Mouse (Mus musculus) frontal cortex, postnatal 10 days (tissue): ENCODE measurements around the gene Il20.

Experiments used
- DNase-seq, 2 experiments: peaks; one replicate each; pipeline ENCODE4 v3.0.0; 2022; ENCODE audit warnings: low spot score in 2 of 2, mixed read lengths in 1 of 2

Il20 gene

DNA sequence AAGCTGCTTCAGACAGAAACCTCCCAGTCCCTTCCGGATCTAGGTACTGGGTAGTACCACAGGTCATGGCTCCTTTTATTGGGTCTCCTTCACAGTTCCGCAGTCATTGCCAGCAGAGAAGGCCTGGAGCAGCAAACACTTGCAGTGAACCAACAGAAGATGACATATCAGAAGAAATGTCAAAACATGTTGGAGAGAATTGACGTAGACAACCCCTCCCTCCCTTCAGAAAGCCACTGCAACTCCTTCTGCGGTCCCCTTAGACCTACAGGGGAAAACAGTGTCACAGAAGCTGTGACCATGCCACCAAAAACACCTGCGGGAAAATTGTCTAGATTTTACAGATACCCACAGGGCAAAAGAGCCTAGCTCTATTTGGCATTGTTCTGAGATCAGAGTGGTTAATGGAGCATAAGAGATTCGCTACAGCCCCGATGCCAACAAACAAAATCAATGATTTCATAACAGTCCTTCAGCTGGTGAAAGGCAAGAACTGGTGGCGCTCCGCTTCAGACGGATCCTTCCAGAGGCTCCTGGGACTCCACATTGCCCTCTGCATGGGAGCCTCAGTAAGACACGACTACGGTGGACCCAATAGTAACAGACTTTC lies at the start of gene Il20:
Gene Il20, minus strand, starts transcription at position 51 of the 610 bp plus-strand sequence.
- no peak for DNase-seq

DNA sequence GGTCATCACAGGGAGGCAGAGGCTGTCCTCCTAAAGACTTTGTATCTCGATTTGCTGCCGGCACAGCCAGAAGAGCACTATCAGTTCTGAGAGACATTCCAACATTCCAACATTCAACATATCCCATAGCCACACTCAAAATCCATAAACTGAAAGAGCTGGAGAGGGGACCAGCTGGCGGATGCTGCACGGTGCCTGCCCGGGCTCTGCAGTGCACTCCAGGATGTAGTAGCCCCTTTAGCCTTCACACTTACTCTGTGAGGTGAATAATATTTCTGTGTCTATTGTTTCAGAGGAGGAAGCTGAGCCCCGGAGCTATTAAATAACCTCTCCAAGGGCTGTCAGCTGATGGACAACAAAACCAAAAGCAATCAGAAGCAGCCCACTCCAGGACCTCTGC lies 35.7 kb upstream of the Il20 start:
- DNase-seq: no peak

DNA sequence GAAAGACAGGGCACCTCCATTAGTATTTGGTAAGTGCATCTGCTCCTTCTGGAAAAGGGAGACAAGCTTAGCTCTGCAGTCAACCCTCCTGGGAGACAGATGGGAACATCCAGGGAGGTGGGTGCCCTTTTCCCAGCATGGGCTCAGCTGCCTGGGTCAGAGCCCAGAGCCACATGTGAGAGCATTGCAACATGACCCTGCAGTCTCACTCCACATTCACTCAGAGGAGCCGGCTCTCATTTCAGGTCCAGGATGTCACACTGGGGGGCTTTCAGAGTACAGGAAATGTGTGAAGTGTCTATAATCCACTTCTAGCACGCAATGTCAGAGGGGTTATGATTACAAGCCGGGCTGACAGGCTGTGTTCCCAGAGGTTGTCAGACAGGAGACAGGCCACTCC lies 30.6 kb upstream of the Il20 start:
- no peak for DNase-seq

DNA sequence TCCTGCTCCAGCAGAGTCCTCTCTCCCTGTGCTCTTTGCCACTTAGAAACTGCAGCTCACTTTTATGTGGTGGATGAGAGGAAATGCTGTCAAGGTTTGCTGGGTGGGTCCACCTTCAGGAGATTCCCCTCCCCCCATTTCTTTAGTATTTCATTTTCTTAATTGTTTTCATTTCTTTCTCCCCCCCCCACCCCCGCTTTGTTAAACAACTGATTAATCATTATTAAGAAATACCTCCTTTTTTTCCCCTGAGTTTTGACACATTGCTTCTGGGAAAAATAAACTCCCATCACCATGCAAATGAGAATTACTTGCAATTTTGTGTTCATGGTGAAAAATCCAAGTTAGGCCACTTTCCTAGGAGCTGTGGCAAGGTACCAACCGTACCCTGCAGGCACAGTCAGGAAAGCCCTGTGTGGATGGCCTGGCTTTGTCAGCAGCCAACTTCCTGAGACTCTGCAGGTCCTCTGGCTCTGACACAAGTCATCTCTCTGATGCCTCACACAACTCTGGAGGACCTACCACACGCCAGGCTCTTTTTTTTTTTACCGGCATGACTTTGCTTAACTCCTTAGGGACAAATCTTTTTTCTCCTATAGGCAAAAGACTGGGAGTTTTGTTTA lies 28.9 kb upstream of the Il20 start, which contains the start of gene Il19:
Gene Il19, minus strand, starts transcription at position 51 of the 623 bp plus-strand sequence.
- no peak for DNase-seq

DNA sequence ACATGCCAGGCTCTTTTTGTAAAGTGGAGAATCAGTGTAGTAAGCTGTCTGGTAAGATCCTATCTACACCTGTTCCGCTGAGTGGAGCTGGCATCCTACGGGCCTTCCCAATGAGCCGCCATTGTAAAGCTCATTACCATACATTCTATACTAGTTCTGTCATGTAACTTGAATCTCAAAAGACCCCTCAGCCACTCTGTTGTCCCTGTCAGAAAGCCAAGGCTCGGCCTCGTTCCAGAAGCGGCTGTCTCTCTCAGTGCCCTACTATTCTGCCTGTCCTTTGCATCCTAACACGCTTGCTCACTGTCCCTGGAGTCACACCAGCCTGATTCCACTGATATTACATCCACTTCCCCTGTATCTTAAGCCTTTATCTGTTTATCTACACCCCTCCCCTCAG lies 26.9 kb upstream of the Il20 start:
- no peak for DNase-seq

DNA sequence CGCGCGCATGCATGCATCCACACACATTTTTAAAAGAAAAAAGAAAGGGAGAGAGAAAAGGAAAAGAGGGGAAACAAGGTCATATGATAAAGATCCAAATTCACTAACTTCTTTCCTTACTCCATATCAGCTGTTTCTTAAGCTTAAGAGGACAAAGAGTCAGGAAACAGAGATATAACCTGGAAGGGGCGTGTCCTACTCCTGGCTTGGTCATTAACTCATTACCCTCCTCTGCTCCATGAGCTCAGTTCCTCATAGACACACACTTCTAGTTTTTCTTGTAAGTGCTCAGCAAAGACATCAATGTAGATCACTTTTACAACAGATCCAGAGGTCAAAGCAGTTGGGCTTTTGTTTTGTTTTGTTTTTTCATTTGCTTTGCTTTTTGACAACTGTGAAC lies 25.9 kb upstream of the Il20 start:
- DNase-seq: no peak

DNA sequence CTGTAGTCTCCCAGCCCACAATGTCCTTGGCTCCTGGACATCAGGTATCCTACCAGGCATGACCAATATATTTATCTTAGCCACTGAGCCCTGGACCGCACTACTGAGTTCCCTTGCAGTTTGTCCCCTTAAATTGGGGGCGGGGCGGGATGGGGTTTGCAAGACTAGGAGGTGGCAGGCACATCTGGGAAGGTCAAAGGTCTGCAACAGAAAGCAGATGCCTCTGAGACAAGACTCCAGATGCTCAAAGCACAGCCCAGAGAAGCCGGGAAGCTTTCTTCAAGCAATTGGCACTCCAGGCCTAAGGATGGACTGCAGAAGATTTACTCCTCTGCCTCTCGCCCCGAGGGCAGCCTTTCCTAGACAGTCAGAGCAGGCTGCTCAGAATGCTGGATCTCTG lies 25.1 kb upstream of the Il20 start:
- no peak for DNase-seq

DNA sequence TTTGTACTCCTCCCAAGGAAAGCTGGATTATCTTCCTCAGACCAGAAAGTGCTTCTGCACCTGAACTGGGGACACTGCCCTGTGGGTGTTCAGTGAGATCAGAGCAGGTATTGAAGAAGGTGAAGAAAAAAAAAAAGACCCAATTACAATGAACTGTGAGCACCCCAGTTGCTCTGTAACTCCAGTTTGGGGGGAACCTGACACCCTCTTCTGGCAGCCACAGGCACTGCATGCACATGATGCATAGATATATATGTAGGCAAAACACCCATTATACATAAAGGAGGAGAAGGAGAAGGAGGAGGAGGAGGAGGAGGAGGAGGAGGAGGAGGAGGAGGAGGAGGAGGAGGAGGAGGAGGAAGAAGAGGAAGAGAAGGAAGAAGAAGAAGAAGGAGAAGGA lies 15.2 kb upstream of the Il20 start:
- DNase-seq: no peak

DNA sequence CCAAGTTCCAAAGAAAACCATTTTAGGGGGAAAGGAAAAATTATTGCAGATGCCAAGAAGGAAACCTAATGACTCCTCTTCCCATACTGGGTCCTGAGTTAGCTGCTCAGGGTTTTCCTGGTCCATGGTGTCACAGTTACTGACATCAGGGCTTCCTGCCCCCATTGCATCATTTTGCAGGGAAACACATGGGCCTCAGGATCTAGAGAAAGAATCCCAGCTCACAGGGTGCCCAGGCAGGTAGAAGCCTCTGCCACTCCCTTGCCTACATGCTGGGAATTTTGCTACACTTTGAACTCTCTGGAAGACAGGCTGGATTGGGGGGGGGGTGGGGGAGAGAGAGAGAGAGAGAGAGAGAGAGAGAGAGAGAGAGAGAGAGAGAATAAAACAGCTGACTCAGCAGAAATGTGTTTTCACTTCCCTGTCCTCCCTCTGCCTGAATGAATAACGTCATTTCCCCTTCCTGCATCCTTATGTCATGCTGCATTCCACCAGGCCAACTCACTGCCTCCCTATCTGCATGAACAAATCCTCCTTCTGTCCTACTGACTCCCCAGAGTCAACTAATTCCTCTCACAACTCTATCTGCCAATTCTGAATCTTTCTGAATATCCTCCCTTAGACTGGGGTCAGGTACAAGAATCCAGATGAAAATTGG lies 7.2 kb upstream of the Il20 start:
- DNase-seq: no peak

DNA sequence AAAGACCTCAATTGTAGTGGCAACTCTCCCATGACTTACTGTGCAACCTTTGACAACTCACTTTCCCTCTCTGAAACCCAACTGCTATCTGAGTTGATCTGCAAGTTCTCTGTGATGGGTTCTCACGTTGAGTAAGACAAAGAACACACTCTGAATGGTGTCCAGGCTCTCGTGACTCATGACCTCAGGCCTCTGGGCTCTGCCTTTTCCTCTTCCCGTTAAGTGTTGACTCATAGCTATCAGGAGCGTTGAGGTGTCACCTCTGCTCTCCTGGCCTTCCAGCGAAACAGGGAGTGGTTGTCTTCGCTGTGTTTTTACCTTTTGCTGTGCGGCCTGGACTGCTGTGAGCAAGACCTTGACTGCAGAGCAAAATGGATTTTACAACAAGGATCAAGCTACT lies 8.7 kb downstream of the Il20 start:
- no peak for DNase-seq

DNA sequence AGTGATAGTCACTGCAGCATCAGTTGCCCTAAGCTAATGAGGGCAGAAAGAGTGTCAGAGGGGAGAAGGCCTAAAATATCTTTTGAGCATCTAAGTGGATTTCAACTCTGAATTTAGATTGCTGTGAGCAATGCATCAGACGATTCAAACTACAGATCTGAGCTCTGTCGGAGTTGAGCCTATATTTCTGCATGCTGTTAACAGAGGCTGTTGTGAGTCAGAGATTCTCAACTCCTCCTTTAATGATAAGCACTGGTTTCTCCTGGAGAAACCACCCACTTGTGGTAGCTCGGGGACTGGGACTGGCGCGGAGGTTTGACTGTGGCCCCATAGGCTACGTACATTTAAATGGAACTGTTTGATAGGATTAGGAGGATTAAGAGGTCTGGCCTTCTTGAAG lies 16.8 kb downstream of the Il20 start:
- DNase-seq: no peak

DNA sequence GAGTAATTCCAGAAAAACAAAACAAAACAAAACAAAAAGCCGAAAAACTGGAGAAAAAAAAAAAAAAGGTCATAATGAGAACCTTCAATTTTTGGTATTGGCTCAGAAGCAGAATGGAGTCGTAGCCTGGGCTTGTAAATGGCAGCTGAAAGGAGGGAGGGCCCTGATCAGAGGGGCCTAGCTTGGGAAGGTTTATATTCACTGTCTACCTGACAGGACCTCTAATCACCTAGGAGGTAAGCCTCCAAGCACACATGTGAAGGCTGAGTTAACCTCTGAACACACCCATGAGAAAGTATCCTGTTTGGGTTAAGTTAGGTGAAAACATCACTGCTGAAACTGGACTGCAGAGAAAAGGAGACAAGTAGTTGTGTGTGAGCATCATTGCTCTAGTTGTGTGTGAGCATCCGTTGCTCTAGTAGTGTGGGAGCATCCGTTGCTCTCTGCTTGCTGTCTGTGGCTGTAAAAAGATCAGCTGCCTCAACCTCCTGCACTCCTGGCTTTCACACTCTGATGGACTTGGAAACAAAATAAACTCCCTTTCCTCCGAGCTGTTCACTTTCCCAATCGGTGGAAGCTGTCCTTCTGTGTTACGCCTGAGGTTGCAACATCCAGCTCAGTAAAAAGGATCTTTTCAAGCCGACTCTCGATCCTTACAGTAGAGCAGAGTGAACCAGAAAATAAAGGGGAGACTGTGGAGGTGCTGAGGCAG lies 17.8 kb downstream of the Il20 start:
- no peak for DNase-seq

DNA sequence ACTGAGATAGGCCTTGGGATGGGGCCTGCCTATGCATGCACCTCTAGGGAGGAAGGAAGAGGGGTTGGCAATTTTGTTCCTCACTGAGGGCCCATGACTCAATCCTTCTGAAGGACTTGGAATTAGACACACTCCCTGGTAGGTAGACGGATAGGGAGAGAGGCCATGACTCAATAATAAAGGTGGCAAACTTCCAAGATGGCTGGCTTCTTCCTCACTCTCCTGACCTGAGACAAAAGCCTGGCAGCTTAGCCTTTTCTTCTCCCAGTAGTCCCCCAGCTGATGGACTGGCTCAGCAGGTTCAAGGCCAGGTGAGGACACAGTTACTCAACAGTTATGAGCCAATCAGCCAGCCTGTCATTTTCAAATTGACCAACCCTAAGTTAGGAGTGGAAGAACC lies 18.8 kb downstream of the Il20 start:
- no peak for DNase-seq

DNA sequence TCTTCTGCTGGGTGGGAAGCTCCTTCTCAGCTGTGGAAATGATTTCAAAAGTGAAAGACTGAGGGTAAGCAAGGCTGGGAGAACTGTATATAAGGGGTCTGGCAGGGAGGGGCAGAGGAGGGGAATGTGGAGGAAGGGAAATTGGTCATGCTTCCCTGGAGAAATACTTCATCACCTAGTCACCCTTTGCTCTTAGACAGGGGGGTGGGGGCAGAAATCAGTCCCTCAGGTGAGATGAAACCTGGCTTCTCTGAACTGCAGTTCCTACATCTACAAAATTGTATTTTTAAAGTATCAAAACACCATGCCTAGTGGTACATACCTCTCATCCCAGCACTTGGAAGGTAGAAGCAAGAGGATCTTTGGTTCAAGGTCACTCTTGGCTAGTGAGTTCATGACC lies 23.9 kb downstream of the Il20 start, which contains the start of gene Il24:
Gene Il24, minus strand, starts transcription at position 101 of the 400 bp plus-strand sequence.
- DNase-seq: no peak

DNA sequence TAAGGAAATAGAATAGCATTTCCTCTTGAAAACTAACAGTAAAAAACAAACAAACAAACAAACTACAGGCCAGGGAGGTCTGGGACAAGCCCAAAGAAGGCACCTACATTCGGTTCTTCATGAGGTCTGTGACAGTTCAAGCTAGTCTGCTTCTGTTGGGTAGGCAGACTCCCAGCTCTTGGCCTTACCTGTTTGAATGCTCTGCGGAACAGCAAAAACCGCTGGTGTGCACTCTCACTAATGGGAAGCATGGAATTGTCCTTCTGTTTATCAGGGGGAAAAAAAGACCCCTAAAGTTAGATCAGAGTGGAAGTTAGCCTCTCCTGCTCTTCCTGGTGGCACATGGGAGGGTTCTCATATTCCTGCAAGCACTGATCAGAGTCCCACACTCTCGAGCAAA lies 28.1 kb downstream of the Il20 start:
- no peak for DNase-seq

DNA sequence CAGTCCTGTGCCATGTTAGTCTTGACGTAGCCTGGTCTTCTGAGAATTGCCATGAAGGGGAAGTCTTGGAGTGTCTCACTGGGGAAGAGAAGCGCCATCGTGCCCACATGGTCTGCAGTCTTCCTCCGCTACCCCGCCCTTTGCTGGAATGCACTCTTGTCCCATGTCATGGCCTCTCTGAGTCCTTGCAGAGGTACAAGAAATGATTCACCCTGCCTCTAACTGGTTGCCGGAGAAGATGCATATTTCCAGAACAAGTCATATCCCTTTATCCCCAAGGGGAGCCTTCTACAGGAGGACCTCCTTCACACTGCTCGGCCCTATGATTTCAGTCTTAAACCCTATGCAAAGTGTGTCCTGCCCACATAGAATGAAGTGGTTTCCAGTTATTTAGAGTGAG lies 31.3 kb downstream of the Il20 start:
- DNase-seq: no peak

DNA sequence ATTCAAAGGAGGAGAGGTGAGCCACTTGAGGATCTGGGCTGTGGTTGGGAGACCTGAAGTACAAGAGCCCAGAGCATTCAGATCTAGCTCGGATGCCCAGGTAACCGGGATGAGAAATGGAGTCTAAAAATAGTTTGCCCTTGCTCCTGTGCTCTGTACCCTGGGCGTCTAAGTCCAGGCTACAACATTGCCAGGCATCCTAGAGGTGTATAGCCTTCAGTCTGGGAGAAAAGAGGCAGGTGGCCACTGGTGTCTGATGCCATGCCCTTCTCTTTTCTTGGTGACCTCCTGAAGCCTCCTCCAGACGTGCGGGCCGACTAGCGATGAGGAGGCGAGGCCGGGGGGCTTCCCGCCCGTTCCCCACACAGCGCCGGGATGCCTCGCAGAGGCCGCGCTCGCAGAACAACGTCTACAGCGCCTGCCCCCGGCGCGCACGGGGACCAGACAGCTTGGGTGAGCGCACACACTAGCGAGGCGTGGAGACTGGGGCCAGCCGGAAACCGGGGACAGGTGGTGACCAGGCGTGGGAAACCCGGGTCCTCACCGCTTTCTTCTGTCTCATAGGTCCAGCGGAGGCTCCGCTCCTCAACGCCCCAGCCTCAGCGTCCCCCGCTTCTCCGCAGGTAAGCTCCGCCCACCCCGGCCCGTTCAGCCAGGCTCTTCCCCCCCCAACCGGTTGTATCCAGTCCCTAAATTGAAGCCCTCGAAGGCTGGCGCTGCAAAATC lies 33.2 kb downstream of the Il20 start:
- DNase-seq: peak in 1 of 2 experiments; percentile 14

DNA sequence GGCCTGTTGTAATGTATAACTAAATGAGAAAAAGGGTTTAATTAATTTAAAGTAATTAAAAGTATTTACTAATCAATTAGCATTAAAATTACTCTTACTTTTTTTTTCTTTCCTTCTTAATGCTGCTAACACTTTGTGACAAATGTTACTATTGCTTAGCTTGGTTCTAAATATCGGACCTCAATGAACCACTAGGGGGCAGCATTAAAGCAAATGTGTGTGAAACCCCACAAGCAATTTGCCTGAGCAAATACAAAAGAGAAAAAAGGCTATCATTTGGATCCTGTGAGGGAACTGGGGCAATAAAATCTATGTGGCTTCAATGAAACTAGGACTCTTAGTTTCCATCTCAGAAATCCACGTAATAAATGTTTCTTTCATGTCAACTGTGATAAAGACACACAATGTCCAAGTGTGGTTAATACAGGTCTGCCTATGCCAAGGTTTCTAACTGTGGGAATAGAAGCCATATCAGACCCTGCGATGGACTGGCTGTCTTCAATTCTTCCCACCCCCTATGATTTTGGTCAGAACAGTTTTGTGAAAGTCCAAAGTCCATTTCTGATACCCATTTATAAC lies 34.2 kb downstream of the Il20 start:
- DNase-seq: peak in 1 of 2 experiments; percentile 26

DNA sequence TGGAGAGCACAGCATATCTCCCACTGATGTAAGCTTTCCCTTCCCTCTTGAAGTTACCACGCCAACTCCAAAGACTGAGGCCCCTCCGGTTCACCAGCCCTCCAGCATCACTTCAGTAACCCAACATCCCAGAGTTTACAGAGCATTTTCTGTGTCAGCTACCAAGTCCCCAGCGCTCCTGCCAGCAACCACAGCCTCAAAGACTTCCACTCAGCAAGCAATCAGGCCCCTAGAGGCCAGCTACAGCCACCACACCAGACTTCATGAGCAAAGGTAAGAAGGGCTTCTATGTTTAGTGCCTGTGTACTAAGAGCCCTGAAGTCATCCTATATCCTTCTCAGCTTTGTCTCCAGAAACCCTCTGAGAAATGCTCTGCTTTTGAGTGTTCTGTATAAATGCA lies 35.3 kb downstream of the Il20 start:
- no peak for DNase-seq

DNA sequence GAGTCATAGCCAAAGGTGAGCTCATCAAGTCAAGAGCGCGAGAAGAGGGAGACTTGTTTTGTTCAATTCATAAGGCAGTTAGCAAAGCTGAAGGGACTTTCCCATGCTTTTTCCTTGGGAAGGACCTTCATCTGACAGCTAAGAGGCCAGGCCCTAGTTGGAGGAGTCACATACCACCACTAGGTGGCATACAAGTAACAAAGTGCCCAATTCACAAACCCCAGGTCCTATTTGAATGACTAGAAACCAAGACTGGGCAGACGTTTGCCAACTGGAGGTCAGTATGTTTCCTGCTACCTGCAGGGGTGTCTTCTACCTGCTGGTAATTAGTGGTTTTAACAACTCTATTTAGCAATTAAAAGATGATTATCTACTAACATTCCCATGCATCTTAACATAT lies 36.1 kb downstream of the Il20 start:
- peak; percentile 17 to 21 for DNase-seq

DNA sequence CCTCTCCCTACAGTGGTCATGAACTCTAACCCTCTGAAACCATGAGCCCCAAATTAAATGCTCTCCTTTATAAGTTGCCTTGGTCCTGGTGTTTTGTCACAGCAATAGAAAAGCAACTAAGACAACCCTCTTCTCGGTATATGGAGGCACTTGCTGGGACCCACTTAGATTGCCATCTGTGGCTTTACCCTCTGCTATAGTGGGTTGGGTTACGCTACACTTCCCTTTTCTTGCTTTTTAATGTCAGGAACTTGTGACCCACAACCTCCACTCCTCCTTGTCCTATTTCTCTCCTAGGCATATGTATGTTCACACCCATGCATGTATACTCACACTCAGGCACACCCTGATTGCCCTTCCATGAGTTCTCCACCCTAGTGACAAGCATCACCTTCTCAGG lies 38.3 kb downstream of the Il20 start:
- no peak for DNase-seq
